Mouse (Mus musculus): Measurements from ENCODE around the gene Mccc1.
A peak's percentile ranks its signal among the peaks of the same experiment; 100 is the strongest.

The Mccc1 gene

DNA sequence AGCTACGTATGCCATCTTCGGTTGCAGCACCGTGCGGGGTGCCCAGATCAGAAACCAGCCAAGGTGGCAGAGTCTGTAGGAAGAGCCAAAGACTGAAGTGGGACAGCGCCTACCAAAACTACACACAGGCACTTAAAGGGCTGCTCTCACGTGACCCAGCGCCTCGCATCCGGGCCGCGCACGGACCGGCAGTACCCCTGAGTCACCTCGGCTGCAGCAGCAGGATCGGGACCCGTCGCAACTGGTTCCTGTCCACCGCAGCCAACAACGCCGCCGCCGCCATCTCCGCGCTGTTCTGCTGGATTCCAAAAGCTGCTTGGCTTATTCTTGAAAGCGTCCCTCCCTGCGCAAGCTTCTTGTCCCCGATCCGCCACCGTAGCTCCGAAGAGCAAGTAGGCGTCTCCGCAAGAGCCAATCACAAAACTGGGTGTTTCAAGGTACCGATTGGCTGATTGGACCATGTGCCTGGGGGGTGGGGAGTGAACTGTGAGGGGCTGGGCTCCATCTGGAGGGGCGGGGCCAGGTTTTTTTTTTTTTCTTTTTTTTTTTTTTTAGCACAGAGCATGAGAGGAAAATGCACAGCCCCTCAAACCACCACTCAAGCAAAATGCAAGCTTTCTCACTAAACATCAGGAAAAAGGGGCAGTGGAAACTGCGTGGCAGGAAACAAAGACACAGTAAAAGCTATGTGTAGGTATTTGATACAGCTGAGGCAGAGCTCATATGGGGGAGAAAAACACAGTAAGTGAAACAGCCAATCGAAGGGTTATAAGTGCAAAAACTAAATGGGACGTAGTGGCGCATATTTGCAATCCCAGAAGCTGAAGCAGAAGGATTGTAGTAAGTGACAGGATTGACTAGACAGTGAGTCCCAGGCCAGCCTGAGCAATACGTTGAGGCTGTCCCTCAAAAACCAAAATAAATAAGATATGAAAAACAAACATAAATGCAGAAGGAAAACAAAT lies at the start of gene Mccc1:
Gene Mccc1, minus strand, starts transcription at position 404 of the 965 bp plus-strand sequence.
- peak; percentile 96 for DNase-seq (ENCODE audit: low spot score)

- DNase-seq (ENCODE audit: low spot score) = no peak
Observed at GRCm38 (mm10) chr3:36049106-36049505, 48.6 kb upstream of the Mccc1 start.

GRCm38 (mm10) chr3:36045086-36045485 lies 44.6 kb upstream of the Mccc1 start:
- no peak for DNase-seq (ENCODE audit: low spot score)

GRCm38 (mm10) chr3:36044520-36044919 lies 44.0 kb upstream of the Mccc1 start:
- DNase-seq (ENCODE audit: low spot score) = no peak

DNA sequence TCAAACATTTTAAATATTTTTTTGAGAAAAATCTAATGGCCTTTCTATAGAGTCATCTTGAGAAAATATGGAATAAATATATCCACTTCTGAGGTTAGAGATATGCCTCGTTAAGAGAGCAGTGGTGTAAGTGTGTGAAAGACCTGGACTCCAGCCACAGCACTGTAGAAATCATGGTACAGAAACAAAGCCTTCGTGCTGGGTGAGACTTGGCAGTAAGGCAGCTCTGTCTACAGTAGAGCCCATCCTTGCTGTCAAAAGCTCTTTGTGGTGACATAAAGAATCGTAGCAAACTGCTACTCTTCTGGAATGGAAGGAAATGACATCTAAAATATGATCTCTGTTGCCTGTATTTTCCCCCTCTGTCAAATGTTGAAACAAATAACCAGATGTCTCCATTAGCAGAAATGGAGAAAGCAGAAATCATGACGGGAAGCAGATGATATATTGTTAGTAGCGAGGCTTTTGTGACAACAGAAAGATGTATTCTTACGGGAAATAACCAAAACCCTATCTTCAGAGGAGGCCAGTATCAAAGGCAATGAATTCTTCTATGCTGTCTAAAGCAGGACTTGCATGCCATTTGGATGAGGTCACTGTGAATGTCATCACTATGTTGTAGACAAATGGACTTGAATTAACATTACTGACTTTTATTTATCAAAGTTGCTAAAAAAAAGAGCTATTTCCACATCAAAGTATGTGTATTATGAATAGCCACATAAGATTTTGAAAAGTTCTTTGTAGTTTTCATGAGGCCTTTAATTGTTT lies 31.4 kb upstream of the Mccc1 start:
- no peak for DNase-seq (ENCODE audit: low spot score)

DNA sequence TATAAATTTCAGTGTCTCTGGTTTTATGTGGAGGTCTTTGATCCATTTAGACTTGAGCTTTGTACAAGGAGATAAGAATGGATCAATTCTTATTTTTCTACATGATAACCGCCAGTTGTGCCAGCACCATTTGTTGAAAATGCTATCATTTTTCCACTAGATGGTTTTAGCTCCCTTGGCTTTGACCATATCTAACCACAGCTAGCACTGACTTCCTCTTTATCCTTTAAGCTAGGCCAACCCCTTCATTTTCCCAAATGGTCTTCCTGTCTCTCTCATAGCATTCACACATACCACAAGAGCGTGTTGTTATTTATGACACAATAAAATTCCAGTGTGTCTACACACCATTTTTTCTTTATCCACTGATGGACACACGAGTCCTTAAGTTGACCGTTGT lies 29.5 kb upstream of the Mccc1 start:
- DNase-seq (ENCODE audit: low spot score) = no peak

- DNase-seq (ENCODE audit: low spot score) = no peak
Observed at GRCm38 (mm10) chr3:36025732-36026131, 25.3 kb upstream of the Mccc1 start.

- DNase-seq (ENCODE audit: low spot score) = no peak
Observed at GRCm38 (mm10) chr3:36011239-36011638, 10.8 kb upstream of the Mccc1 start.

- DNase-seq (ENCODE audit: low spot score) = peak; percentile 5
Observed at GRCm38 (mm10) chr3:36008411-36009154, 8.1 kb upstream of the Mccc1 start.

DNA sequence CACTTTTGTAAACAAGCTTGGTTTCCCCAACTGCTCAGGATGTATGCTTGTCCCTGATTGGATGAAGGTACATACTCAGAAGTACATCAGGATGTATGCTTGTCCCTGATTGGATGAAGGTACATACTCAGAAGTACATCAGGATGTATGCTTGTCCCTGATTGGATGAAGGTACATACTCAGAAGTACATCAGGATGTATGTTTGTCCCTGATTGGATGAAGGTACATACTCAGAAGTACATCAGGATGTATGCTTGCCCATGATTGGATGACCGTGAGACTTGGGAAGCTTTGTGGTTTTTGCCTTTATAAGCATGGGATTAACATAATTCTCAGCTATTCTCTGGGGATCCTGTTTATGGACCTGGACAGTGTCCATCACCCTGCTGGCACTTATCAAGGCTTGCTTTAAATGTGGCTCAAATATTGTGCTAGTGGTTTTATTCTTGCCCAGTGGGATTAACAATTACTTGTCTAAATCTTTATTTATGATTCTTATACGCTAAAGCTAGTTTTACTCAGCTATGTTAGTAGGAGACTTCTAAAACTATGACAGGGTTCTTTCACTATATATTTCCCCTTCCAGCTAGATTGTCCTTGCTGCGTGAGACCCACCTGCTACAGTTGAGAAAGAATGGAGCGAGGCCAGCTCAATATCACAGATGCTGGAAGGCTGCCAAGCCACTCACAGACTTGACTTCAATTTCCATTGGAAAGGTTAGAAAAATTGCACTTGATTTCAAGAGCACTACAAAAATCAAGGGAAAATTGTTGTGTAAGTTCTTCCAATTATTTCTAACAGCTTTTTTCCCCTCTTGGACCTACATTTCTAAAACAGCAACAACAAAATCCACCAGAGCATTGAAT lies 3.8 kb upstream of the Mccc1 start:
- peak; percentile 64 for DNase-seq (ENCODE audit: low spot score)

DNA sequence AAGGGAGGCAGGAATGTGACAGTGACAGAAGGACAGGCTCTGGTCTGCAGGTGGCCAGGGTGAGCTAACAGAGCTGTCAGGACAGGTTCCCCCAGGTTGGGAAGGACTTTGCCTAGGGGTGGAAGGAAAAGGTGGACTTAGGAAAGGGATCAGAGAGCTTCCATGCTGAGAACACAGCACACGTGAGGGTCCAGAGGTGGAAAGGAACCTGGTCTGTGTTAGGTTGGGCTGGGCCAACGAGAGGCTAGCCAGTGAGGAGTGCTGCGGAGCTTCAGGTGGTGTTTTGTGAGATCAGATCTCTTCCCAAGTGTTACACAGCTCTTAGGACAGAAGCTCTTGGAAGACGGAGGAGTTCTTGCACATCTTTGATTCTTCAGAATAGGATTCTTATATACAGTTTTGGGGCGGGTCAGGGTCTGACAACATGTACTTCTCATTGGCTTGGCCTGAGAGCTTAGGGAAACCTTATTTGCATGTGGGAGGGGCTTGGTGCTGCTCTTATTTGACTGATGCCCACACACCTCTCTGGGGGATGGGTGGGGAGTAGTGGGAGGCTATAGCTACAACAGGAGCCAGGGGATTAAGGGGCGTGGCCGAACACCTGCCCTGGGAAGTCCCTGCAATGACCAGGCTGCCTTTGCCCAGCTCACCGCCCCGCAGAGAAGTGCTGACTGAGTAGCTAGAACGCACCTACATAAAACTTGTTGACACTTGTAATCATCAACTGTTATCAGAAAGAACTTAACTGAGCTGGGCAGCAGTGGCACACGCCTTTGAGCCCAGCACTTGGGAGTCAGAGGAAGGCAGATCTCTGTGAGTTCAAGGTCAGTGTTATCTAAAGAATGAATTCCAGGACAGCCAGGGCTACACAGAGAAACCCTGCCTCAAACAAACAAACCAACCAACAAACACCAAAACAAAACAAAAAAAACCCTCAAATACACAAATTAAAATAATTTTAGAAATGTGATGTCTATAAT lies 5.6 kb downstream of the Mccc1 start:
- no peak for DNase-seq (ENCODE audit: low spot score)

DNA sequence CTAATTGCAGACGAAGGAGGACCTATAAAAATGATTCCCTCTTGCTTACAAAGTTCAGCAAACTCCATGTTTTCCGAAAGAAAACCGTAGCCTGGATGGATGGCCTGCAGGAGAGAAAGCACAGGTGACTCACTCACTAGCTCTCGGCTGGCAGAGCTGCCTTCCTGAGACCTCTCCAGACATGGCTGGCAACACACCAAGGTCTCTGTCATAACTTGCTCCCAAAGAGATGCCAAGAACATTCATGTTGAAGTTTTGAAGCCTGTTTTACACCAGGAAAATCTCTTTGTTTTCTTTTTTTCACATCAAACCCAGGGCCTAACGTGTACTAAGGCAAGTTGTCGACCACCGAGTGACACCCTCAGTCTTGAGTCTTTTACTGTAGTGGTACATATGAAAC lies 9.8 kb downstream of the Mccc1 start:
- DNase-seq (ENCODE audit: low spot score) = no peak

- DNase-seq (ENCODE audit: low spot score) = no peak
Observed at GRCm38 (mm10) chr3:35988031-35988430, 12.4 kb downstream of the Mccc1 start.

- DNase-seq (ENCODE audit: low spot score) = no peak
Observed at GRCm38 (mm10) chr3:35986266-35986665, 14.2 kb downstream of the Mccc1 start.

GRCm38 (mm10) chr3:35973551-35973950 lies 26.9 kb downstream of the Mccc1 start:
- DNase-seq (ENCODE audit: low spot score) = peak; percentile 29

DNA sequence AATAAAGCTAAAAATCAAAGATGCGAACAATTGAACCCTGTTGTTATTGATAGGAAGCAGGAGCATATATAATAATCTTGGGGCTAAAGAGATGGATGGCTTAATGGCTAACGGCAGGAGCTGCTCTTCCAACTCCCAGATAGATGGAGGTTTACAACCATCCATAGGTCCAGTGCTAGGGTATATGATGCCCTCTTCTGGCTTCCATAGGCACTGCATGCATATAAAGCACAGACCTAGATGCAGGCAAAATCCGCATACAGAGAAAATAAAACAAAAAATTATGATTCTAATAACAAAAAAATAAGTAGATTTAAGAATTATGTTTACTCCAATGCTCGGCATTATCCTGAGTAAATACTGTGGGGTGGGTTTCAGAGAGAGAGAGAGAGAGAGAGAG lies 27.5 kb downstream of the Mccc1 start:
- DNase-seq (ENCODE audit: low spot score) = peak; percentile 10

DNA sequence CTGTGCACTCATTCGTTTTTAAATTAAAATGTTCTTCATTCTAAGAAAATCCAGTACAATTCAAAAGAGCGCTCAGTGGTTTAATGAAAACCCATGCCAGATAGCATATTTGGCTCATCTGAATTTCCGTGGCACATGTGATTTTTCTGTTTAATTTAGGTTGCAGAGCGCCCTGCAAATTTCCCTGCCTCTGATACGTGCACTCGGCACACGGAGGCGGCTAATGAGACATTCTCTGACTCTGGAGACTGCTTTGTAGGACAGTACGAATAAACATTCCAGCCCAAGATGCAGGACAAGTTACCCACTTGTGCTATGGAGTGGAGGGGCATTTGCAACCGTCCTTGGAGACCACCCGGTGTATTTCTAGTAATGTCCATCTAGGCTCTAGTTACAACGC lies 29.3 kb downstream of the Mccc1 start:
- DNase-seq (ENCODE audit: low spot score) = no peak

DNA sequence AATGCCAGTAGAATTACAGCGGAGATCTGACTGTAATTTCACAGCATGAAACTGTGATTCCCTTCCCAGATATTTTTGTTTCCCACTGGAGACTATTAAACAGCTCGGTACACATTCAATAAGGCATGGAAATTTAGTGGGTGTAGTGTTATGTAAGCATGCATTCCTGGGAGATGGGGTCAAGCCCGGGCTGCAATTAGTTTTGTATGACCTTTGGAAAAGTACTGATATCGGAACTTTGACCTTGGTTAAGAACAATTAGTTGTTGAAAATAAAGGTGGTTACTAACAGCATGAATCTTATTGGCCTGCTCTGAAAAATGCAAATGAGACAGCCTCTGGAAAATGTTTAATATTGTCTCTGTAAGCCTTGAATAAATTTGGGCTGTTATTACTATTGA lies 30.0 kb downstream of the Mccc1 start:
- DNase-seq (ENCODE audit: low spot score) = no peak

- no peak for DNase-seq (ENCODE audit: low spot score)
Observed at GRCm38 (mm10) chr3:35967366-35967921, 33.0 kb downstream of the Mccc1 start.

- no peak for DNase-seq (ENCODE audit: low spot score)
Observed at GRCm38 (mm10) chr3:35966493-35966892, 34.0 kb downstream of the Mccc1 start.

All from lung, postnatal 25 days (tissue).